Mouse (Mus musculus): ENCODE measurements at regions not wholly inside any gene's neighbourhood (a gene's known extent, or its start where the extent isn't known, plus 50 kb on each side); places are given as distances from the start of the nearest gene placed in this dataset.

GRCm38 (mm10) chr16:76183556-76183955, 161.5 kb upstream of the Samsn1 start:
- no peak for DNase-seq (ENCODE audit: low spot score)

- DNase-seq (ENCODE audit: low spot score) = peak; percentile 45
These were observed 161.0 kb upstream of the Samsn1 start for GRCm38 (mm10) chr16:76183105-76183504.

GRCm38 (mm10) chr16:76181596-76181995, 159.5 kb upstream of the Samsn1 start:
- no peak for DNase-seq (ENCODE audit: low spot score)

GRCm38 (mm10) chr16:76167651-76168050, 145.6 kb upstream of the Samsn1 start:
- no peak for DNase-seq (ENCODE audit: low spot score)

- DNase-seq (ENCODE audit: low spot score) = no peak
These were observed 138.8 kb upstream of the Samsn1 start for GRCm38 (mm10) chr16:76160879-76161278.

GRCm38 (mm10) chr16:76158585-76158984, 136.5 kb upstream of the Samsn1 start:
- no peak for DNase-seq (ENCODE audit: low spot score)

GRCm38 (mm10) chr16:76153766-76154525, 131.9 kb upstream of the Samsn1 start:
- DNase-seq (ENCODE audit: low spot score) = no peak

- DNase-seq (ENCODE audit: low spot score) = no peak
These were observed 127.5 kb upstream of the Samsn1 start for GRCm38 (mm10) chr16:76149581-76149980.

GRCm38 (mm10) chr16:76133892-76134291, 111.8 kb upstream of the Samsn1 start:
- DNase-seq (ENCODE audit: low spot score) = no peak

GRCm38 (mm10) chr16:76130486-76130885, 108.4 kb upstream of the Samsn1 start:
- DNase-seq (ENCODE audit: low spot score) = no peak

- peak; percentile 7 for DNase-seq (ENCODE audit: low spot score)
These were observed 107.9 kb upstream of the Samsn1 start for GRCm38 (mm10) chr16:76129982-76130381.

- DNase-seq (ENCODE audit: low spot score) = no peak
These were observed 100.9 kb upstream of the Samsn1 start for GRCm38 (mm10) chr16:76123021-76123384.

GRCm38 (mm10) chr16:76122172-76123020, 100.3 kb upstream of the Samsn1 start:
- no peak for DNase-seq (ENCODE audit: low spot score)

GRCm38 (mm10) chr16:76120712-76121111, 98.6 kb upstream of the Samsn1 start:
- DNase-seq (ENCODE audit: low spot score) = no peak

- no peak for DNase-seq (ENCODE audit: low spot score)
These were observed 88.3 kb upstream of the Samsn1 start for GRCm38 (mm10) chr16:76110383-76110782.

- no peak for DNase-seq (ENCODE audit: low spot score)
These were observed 86.4 kb upstream of the Samsn1 start for GRCm38 (mm10) chr16:76108464-76108863.

GRCm38 (mm10) chr16:76104673-76105072, 82.6 kb upstream of the Samsn1 start:
- DNase-seq (ENCODE audit: low spot score) = no peak

- DNase-seq (ENCODE audit: low spot score) = no peak
These were observed 79.7 kb upstream of the Samsn1 start for GRCm38 (mm10) chr16:76101773-76102172.

- DNase-seq (ENCODE audit: low spot score) = no peak
These were observed 75.7 kb upstream of the Samsn1 start for GRCm38 (mm10) chr16:76097808-76098207.

- no peak for DNase-seq (ENCODE audit: low spot score)
These were observed 74.3 kb upstream of the Samsn1 start for GRCm38 (mm10) chr16:76096363-76096762.

- DNase-seq (ENCODE audit: low spot score) = no peak
These were observed 63.3 kb upstream of the Samsn1 start for GRCm38 (mm10) chr16:76085363-76085762.

GRCm38 (mm10) chr16:76082465-76082864, 60.4 kb upstream of the Samsn1 start:
- DNase-seq (ENCODE audit: low spot score) = no peak

All from gastrocnemius, adult 18-20 months (tissue).